30 mouse cellular contexts compared by ENCODE assay signal in the genomic region with DNA sequence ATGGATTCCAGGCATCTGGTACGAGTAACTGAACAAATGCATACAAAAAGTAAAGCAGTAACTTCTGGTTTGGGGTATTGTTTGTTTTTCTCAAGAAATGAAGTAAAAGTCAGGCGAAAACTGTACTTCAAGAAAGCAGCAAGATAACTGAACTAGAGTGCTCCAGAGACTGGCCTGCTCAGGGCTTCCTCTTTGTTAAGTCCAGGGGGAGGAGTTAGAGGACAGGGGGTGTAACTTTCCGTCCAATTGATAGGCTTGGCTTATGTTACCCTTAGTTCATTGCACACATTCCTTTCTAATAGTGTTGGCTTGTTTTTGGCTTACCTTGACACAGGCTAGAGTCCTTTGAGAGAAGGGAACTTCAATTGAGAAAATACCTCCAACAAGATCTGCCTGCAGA.
DNase-seq lines count a peak whose midpoint lies in the region; ATAC-seq and TF ChIP-seq lines count a peak whose summit lies in the region.
"Had no signal": no experiment of that assay in that cellular context is flagged by ENCODE, and none has a peak within 500 bp of the region (broad histone marks: within the 10 kb centered on the region; RNA-seq: fewer than 3 reads in every experiment).

No protein-coding gene starts in this region.

- TF ChIP-seq EP300 in CH12.LX (IDR thresholded peaks at IDR 0.05; ENCODE audit: low read length): no peak

- no peak overlapping the region for H3K4me3 ChIP-seq in liver, adult 2 months (ENCODE audit: insufficient read depth, low read depth, low read length)
- no peak overlapping the region for H3K4me3 ChIP-seq in CH12.LX (replicated peaks in 1 of 3; ENCODE audit: low read depth in 2 of 3, low read length in 2 of 3, poor library complexity in 1 of 3)
- H3K4me3 ChIP-seq: erythroblast, embryonic 14.5 days; heart, embryonic 10.5 days; heart, embryonic 15.5 days; hindbrain, embryonic 12.5 days; intestine, embryonic 15.5 days; limb, embryonic 10.5 days; limb, embryonic 15.5 days; liver, embryonic 15.5 days; midbrain, embryonic 15.5 days had no signal

- dilution Hi-C loops in CH12.LX (cut with MboI; ENCODE audit: extremely low pct_ligation_motif_present, extremely low pct_unique_long_range_greater_than_20kb, low sequenced_read_pairs): no loop called here

- peaks cover 6% of the 10 kb centered on the region for H3K4me1 ChIP-seq in liver, adult 2 months (ENCODE audit: control insufficient read depth, insufficient read depth, low read length)
- H3K4me1 ChIP-seq in CH12.LX (ENCODE audit: control insufficient read depth in 1 of 2, insufficient read depth in 2 of 2): peaks cover 0 to 6% of the 10 kb centered on the region in 2 experiments; a peak in 2 of 4 replicates
- H3K4me1 ChIP-seq: heart, embryonic 15.5 days; hindbrain, embryonic 12.5 days; intestine, embryonic 15.5 days; limb, embryonic 15.5 days; midbrain, embryonic 15.5 days had no signal

- H3K27ac ChIP-seq in liver, adult 2 months (replicated peaks; ENCODE audit: insufficient read depth, low read depth, low read length): no peak overlapping the region
- H3K27ac ChIP-seq in CH12.LX (ENCODE audit: insufficient read depth, low read depth): no peak overlapping the region
- H3K27ac ChIP-seq: heart, embryonic 10.5 days; heart, embryonic 15.5 days; hindbrain, embryonic 12.5 days; hindbrain, postnatal 0 days; intestine, embryonic 15.5 days; limb, embryonic 10.5 days; limb, embryonic 15.5 days; liver, embryonic 15.5 days; midbrain, embryonic 15.5 days; stomach, postnatal 0 days had no signal

- peaks cover 2% of the 10 kb centered on the region for H3K36me3 ChIP-seq in liver, adult 2 months (ENCODE audit: control insufficient read depth, insufficient read depth, low read length)
- H3K36me3 ChIP-seq in CH12.LX (replicated peaks in 1 of 2; ENCODE audit: control insufficient read depth in 1 of 2, insufficient read depth in 1 of 2, low read length in 1 of 2): peaks cover 0 to 4% of the 10 kb centered on the region in 2 experiments
- H3K36me3 ChIP-seq: heart, embryonic 15.5 days; hindbrain, embryonic 12.5 days; intestine, embryonic 15.5 days; liver, embryonic 15.5 days; midbrain, embryonic 15.5 days had no signal

- TF ChIP-seq CTCF in liver, adult 2 months (IDR thresholded peaks at IDR 0.05; ENCODE audit: low read depth, low read length): no peak
- TF ChIP-seq CTCF in CH12.LX (conservative IDR thresholded peaks at IDR 0.05 in 1 of 2, IDR thresholded peaks at IDR 0.05 in 1 of 2; ENCODE audit: low read depth in 2 of 2, low read length in 2 of 2): no peak

- no peaks in the 10 kb centered on the region for H3K9me3 ChIP-seq in CH12.LX (replicated peaks; ENCODE audit: low read length)
- H3K9me3 ChIP-seq: G1E; heart, embryonic 10.5 days; heart, embryonic 15.5 days; intestine, embryonic 15.5 days; limb, embryonic 10.5 days; limb, embryonic 15.5 days; liver, embryonic 15.5 days; midbrain, embryonic 15.5 days had no signal

- DNase-seq in liver, adult 2 months (ENCODE audit: extremely low read depth, low read depth, low spot score): peak; percentile 36
- DNase-seq in liver: no peak
- peak; percentile 41 for DNase-seq in CH12.LX (ENCODE audit: extremely low read depth)
- DNase-seq in ZHBTc4 (ENCODE audit: low read depth, low spot score): peak; percentile 16
- no peak for DNase-seq in cerebellum, adult 9-10 months
- no peak for DNase-seq in frontal cortex, postnatal 10 days (ENCODE audit: low spot score in 2 of 2)
- DNase-seq: adrenal gland, adult 8-10 months; cerebellum, adult 8-10 months; cerebellum, postnatal 36 days; embryo, embryonic 11 days; kidney, adult 8-10 months; kidney, postnatal 10 days; layer of hippocampus, postnatal 36 days; lung, embryonic 14.5 days; right cerebral cortex, adult 18-20 months; spleen, adult 18-20 months had no signal

- WGBS in liver, adult 2 months: 88% methylated on average over 3 of the region's 3 CpGs

- in situ Hi-C loops in CH12.LX (cut with MboI; ENCODE audit: low pct_ligation_motif_present, low pct_unique_long_range_greater_than_20kb, low sequenced_read_pairs): no loop called here

- no peak overlapping the region for H3K9ac ChIP-seq in liver, adult 2 months (ENCODE audit: low read depth, low read length)
- H3K9ac ChIP-seq in CH12.LX (ENCODE audit: insufficient read depth, low read depth): no peak overlapping the region
- H3K9ac ChIP-seq: heart, embryonic 15.5 days; hindbrain, embryonic 12.5 days; intestine, embryonic 15.5 days; limb, embryonic 15.5 days; liver, embryonic 15.5 days; lung, embryonic 14.5 days; midbrain, embryonic 15.5 days had no signal

- H3K4me2 ChIP-seq in CH12.LX (ENCODE audit: insufficient read depth, low read depth, poor library complexity, severe bottlenecking): no peak overlapping the region
- H3K4me2 ChIP-seq: heart, embryonic 15.5 days; hindbrain, embryonic 12.5 days; intestine, embryonic 15.5 days; limb, embryonic 15.5 days; liver, embryonic 15.5 days; lung, embryonic 14.5 days; midbrain, embryonic 15.5 days had no signal

- ATAC-seq in megakaryocyte-erythroid progenitor cell, adult 5-6 weeks (replicated peaks; ENCODE audit: low FRiP score, low TSS enrichment, poor library complexity, severe bottlenecking): 0 out of 2 replicates have a peak, but pooled peaks have one; percentile 29
- ATAC-seq: forebrain, embryonic 16.5 days; hindbrain, postnatal 0 days; intestine, embryonic 15.5 days; midbrain, embryonic 15.5 days had no signal

- no peak for TF ChIP-seq POLR2A in liver, adult 2 months (IDR thresholded peaks at IDR 0.05; ENCODE audit: extremely low read depth, insufficient read depth, low read length)
- TF ChIP-seq POLR2A in CH12.LX (IDR thresholded peaks at IDR 0.05; ENCODE audit: low read depth, low read length): no peak

- TF ChIP-seq RAD21 in CH12.LX (IDR thresholded peaks at IDR 0.05; ENCODE audit: low read depth, low read length): no peak

- H3K79me2 ChIP-seq in liver, adult 2 months (ENCODE audit: control insufficient read depth, insufficient read depth, low read length): no peaks in the 10 kb centered on the region
- no peaks in the 10 kb centered on the region for H3K79me2 ChIP-seq in CH12.LX (replicated peaks; ENCODE audit: control insufficient read depth, extremely low read depth, insufficient read depth, poor library complexity, severe bottlenecking)

- H3K27me3 ChIP-seq in liver, adult 2 months (ENCODE audit: control insufficient read depth, insufficient read depth, low read length): no peaks in the 10 kb centered on the region
- H3K27me3 ChIP-seq in CH12.LX (replicated peaks): no peaks in the 10 kb centered on the region
- H3K27me3 ChIP-seq: heart, embryonic 15.5 days; hindbrain, embryonic 12.5 days; intestine, embryonic 15.5 days; limb, embryonic 15.5 days; liver, embryonic 15.5 days; midbrain, embryonic 15.5 days had no signal

TF ChIP-seq in CH12.LX, 34 proteins besides CTCF, POLR2A, EP300 and RAD21:
- TF ChIP-seq RCOR1 (conservative IDR thresholded peaks at IDR 0.05; ENCODE audit: low read depth, low read length): no peak
- no peak for TF ChIP-seq SIN3A (IDR thresholded peaks at IDR 0.05; ENCODE audit: low read length)
- no peak for TF ChIP-seq MAFK (IDR thresholded peaks at IDR 0.05; ENCODE audit: insufficient replicate concordance, low read length)
- no peak for TF ChIP-seq MAZ (IDR thresholded peaks at IDR 0.05; ENCODE audit: low read depth, low read length)
- TF ChIP-seq ELF1 (IDR thresholded peaks at IDR 0.05; ENCODE audit: low read depth, low read length): no peak
- no peak for TF ChIP-seq MXI1 (IDR thresholded peaks at IDR 0.05; ENCODE audit: low read depth, low read length)
- no peak for TF ChIP-seq MYC (IDR thresholded peaks at IDR 0.05; ENCODE audit: low read depth, low read length)
- TF ChIP-seq JUND (conservative IDR thresholded peaks at IDR 0.05; ENCODE audit: low read depth, low read length): no peak

Comparison
In these comparisons a context has a peak if more than half of its experiments do, and no peak if none do; other contexts are left out.
1. DNase-seq: peak in liver, adult 2 months (single experiment), CH12.LX (single experiment) and ZHBTc4 (single experiment); none in liver (single experiment), cerebellum, adult 9-10 months (single experiment) and frontal cortex, postnatal 10 days (0 of 2).